Mouse (Mus musculus): Measurements from ENCODE around the gene Smim11. TPM values are rescaled to one million over a fixed set of nuclear protein-coding genes. Genes with fewer than 3 reads are reported as not detected.
A peak's percentile ranks its signal among the peaks of the same experiment; 100 is the strongest.

Smim11 gene
- polyA plus RNA-seq (2016; fragmentation: Nextera tagmentation; extraction: Ambion mirVana) = 126 and 133 TPM in 2 replicates

DNA sequence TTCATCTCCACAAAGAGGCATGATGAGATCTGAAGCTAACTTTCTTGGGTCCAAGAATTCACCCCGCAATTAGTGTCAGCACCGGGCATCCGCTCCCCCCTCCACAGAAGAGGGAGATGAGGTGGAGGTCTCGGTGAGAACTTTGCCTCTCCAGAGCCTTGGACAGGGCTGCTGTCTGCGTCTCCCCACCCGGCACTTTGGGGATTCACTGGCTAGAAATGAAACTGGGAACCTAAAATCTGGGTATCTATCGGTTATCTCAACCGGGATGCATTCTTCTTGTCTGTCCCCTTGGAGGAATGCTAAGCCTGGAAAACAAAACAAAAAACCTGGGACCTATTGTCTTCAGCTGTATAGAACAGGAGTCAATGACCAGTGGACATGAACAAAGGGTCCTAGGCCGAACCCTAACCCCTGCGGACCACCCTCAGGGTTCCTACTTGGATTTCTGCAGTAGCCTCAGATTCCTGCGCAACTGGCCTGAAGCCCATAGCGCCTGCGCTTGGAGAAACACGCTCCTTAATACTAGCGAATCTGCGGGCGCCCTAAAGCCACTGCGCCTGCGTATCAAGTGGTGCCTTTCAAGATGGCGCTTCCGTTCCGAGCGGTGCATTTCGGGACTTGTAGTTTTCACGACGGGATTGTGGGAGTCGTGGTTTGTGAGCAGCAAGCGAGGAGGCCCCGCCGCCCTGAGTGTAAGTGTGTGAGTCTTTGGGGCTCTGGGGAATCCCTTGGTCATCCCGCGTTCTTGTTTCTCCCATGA lies at the start of gene Smim11:
Gene Smim11 (plus strand): TSS at position 638 of the 763 bp plus-strand sequence.
- peak within 1 kb of the TSS; percentile 62 for H3K4me3 ChIP-seq
- H3K27ac ChIP-seq (replicated peaks) = peak within 1 kb of the TSS; percentile 89
- DNase-seq (ENCODE audit: low spot score) = peak; percentile 97
- 10% methylated on average over 32 of the region's 32 CpGs for WGBS
- H3K9me3 ChIP-seq (replicated peaks) = no peaks in the 10 kb centered on the region
- H3K36me3 ChIP-seq = peaks cover 6% of the 10 kb centered on the region
- H3K27me3 ChIP-seq (ENCODE audit: low read depth, poor library complexity, severe bottlenecking) = no peaks in the 10 kb centered on the region
- peaks cover 25% of the 10 kb centered on the region for H3K4me1 ChIP-seq

DNA sequence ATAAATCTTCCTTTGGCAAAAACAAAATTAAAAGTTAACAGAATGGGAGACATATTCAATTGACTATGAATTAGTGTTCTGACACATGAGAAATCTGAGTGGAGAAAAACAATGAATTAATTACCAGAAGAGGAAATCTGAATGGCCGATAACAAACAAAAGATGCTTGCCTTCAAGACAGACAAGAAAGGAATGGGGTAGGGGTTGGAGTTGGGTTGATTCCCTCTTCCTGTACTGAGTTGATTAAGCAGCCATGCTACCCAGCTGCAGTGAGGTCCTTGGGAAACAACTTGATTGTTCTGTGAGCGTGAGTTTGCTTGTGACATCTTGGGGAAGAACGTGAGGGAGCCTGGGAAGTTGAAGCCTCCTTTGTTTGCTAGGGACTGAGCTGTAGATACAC lies 46.8 kb upstream of the Smim11 start:
- H3K4me3 ChIP-seq = no peak overlapping the region
- no peaks in the 10 kb centered on the region for H3K9me3 ChIP-seq (replicated peaks)
- WGBS = 83% methylated on average over 3 of the region's 3 CpGs
- H3K27ac ChIP-seq (replicated peaks) = no peak overlapping the region
- H3K36me3 ChIP-seq = no peaks in the 10 kb centered on the region
- DNase-seq (ENCODE audit: low spot score) = no peak
- no peaks in the 10 kb centered on the region for H3K27me3 ChIP-seq (ENCODE audit: low read depth, poor library complexity, severe bottlenecking)
- no peaks in the 10 kb centered on the region for H3K4me1 ChIP-seq

DNA sequence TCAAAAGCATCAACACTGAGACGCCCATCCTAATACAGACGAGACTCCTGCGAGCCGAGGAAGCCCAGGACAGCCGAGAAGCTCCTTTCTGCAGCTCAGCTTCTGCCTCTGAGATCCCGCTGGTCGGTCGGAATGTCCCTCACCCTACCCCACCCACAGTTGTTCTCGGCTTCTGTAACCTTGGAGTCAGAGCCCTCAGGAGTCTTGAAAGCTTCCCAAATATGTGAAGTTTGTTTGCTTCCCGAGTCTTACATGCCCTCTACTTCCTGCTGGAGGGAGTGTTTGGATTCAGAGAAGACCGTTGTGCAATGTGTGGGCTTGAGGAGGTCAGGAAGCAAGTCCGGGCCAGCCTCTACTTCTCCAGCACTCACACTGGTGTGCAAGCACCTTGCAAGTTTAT lies 33.2 kb upstream of the Smim11 start:
- WGBS = 85% methylated on average over 12 of the region's 12 CpGs
- H3K27me3 ChIP-seq (ENCODE audit: low read depth, poor library complexity, severe bottlenecking) = no peaks in the 10 kb centered on the region
- H3K4me3 ChIP-seq = no peak overlapping the region
- no peaks in the 10 kb centered on the region for H3K4me1 ChIP-seq
- no peak for DNase-seq (ENCODE audit: low spot score)
- no peaks in the 10 kb centered on the region for H3K36me3 ChIP-seq
- no peak overlapping the region for H3K27ac ChIP-seq (replicated peaks)
- H3K9me3 ChIP-seq (replicated peaks) = no peaks in the 10 kb centered on the region

DNA sequence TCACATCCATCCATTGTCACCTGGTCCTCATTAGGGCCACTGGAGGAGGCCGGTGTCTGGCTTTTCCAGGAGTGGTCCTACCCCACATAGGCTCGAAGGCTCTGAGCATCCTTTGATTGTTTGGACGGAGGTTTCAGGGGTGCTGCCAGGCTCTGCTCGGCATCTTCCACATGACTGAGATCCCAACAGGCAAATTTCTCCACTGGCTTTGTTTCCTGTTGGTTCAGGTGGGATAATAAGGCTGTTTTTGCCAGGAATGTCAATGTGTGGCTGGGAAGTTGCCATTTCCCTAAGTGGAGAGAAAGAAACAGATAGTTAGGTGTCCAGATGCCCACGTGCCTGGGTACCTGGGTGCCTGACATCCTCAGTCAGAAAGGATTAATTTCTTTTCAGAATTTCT lies 26.6 kb upstream of the Smim11 start:
- no peaks in the 10 kb centered on the region for H3K27me3 ChIP-seq (ENCODE audit: low read depth, poor library complexity, severe bottlenecking)
- H3K4me1 ChIP-seq = no peaks in the 10 kb centered on the region
- no peaks in the 10 kb centered on the region for H3K36me3 ChIP-seq
- no peak overlapping the region for H3K4me3 ChIP-seq
- H3K27ac ChIP-seq (replicated peaks) = no peak overlapping the region
- 80% methylated on average over 5 of the region's 5 CpGs for WGBS
- no peaks in the 10 kb centered on the region for H3K9me3 ChIP-seq (replicated peaks)
- no peak for DNase-seq (ENCODE audit: low spot score)

DNA sequence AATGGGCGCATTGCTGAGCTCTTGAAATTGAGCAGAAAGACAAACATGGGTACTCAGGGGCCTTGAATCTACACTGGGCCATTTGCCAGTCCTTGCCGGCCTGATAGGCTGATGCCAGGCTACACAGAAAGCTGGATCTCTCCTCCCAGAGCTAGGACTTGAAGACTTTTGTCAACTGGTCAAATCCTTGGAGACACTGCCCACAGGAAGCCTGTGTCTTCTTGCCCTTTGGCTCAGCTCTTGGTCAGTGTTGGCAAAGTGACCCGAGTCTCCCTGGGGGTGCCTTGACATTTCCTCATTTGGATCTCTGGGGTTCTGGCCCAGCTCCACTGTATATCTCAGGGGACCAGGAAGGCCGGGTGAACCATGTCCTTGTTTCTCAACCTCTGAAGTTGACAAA lies 25.6 kb upstream of the Smim11 start:
- Histone ChIP-seq H3K27ac (replicated peaks) (no peak overlapping the region), H3K4me1 (no peaks in the 10 kb centered on the region), H3K27me3 (ENCODE audit: low read depth, poor library complexity, severe bottlenecking) (no peaks in the 10 kb centered on the region), H3K4me3 (no peak overlapping the region), H3K36me3 (no peaks in the 10 kb centered on the region), H3K9me3 (replicated peaks) (no peaks in the 10 kb centered on the region)
- 88% methylated on average over 4 of the region's 4 CpGs for WGBS
- DNase-seq (ENCODE audit: low spot score) = no peak

DNA sequence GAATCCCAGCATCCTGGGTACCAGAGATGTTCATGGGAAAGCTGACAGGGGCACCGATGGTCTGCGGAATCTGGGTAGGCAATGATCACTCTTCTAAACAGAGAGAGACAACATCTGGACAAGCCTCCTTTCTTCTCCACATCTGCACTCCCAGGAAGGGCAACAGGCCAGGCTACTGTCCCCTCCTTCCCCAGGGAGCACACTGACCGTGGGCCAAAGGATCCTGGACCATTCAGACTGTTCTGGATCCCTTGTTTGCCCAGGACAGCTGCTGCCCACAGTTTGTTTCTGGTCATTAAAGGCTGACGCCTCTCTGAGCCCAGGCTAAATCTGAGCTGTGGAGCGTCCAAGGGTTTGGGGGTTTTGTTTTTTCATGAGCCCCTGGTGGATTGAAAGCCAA lies 18.4 kb upstream of the Smim11 start:
- WGBS = 82% methylated on average over 5 of the region's 5 CpGs
- Histone ChIP-seq H3K4me3 (no peak overlapping the region), H3K27ac (replicated peaks) (no peak overlapping the region), H3K9me3 (replicated peaks) (no peaks in the 10 kb centered on the region), H3K27me3 (ENCODE audit: low read depth, poor library complexity, severe bottlenecking) (peaks cover 5% of the 10 kb centered on the region; the same call in 1 of the 2 replicates), H3K4me1 (0 out of 2 replicates have a peak, but pooled peaks cover 2% of the 10 kb centered on the region), H3K36me3 (no peaks in the 10 kb centered on the region)
- no peak for DNase-seq (ENCODE audit: low spot score)

DNA sequence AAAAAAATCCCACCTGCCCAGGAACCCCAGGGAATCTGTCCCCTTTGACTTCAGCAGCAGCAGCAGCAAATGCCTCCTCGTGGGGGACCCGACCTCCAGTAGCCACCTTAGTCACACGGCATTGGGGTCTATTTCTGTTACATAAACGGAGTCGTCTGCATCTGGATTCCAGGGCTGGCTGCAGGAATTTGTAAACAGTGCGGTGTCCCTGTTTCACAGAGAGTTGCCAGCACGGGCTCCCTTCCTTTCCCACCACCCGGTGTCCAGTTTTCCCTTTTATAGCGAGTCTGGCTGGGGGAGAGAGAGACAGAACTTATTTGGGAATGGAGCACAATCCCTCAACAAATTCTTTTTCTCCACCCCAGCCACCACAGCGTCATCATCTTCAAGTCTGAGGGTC lies 16.0 kb upstream of the Smim11 start:
- WGBS = 62% methylated on average over 10 of the region's 10 CpGs
- H3K27ac ChIP-seq (replicated peaks) = no peak overlapping the region
- H3K9me3 ChIP-seq (replicated peaks) = no peaks in the 10 kb centered on the region
- H3K27me3 ChIP-seq (ENCODE audit: low read depth, poor library complexity, severe bottlenecking) = peaks cover 5% of the 10 kb centered on the region; the same call in 1 of the 2 replicates
- 0 out of 2 replicates have a peak, but pooled peaks cover 2% of the 10 kb centered on the region for H3K4me1 ChIP-seq
- no peak for DNase-seq (ENCODE audit: low spot score)
- H3K4me3 ChIP-seq = no peak overlapping the region
- H3K36me3 ChIP-seq = no peaks in the 10 kb centered on the region

DNA sequence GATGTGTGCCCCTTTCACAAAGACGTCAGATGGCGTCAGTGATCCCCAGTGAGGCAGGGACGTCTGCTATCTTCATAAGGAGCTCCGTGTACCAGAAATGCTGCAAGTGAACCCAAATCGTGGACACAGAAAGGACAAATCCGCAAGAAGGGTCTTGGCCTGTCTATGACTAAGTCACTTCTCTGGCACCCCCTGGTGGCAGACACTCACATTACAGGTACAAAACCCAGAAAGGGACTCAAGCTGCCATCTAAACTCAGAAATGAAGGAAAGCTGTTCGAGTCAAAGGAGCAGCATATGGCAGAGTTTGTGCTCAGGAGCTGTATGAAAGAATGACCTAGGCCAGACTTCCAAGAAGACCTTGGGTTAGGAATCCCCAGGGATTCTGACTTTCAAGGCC lies 14.5 kb upstream of the Smim11 start:
- Histone ChIP-seq H3K4me3 (no peak overlapping the region), H3K27me3 (ENCODE audit: low read depth, poor library complexity, severe bottlenecking) (peaks cover 7% of the 10 kb centered on the region; the same call in 1 of the 2 replicates), H3K9me3 (replicated peaks) (no peaks in the 10 kb centered on the region), H3K4me1 (0 out of 2 replicates have a peak, but pooled peaks cover 2% of the 10 kb centered on the region), H3K36me3 (no peaks in the 10 kb centered on the region), H3K27ac (replicated peaks) (no peak overlapping the region)
- peak; percentile 87 for DNase-seq (ENCODE audit: low spot score)
- 20% methylated on average over 7 of the region's 7 CpGs for WGBS

DNA sequence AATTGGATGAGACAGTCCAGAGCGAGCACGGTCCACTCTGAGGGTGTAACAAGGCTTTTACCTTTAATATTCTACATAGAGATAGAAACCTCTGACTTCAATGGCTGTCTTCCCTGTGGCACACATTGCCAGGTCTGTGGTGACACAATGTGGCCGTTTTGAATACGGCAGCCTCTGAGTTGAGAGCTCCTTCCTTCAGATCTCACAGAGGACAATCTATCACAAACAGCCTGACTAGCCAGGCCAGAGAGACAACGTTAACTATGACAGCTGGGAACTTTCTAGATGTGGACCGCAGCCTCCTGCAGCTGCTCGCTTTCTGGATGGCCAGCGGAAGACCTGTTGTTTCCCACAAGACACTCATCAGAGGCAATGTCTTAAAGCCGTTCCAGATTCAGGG lies 12.3 kb upstream of the Smim11 start:
- Histone ChIP-seq H3K36me3 (no peaks in the 10 kb centered on the region), H3K4me1 (peaks cover 5% of the 10 kb centered on the region), H3K27me3 (ENCODE audit: low read depth, poor library complexity, severe bottlenecking) (peaks cover 7% of the 10 kb centered on the region; the same call in 1 of the 2 replicates), H3K27ac (replicated peaks) (no peak overlapping the region), H3K4me3 (no peak overlapping the region), H3K9me3 (replicated peaks) (no peaks in the 10 kb centered on the region)
- WGBS = 88% methylated on average over 9 of the region's 9 CpGs
- DNase-seq (ENCODE audit: low spot score) = no peak

DNA sequence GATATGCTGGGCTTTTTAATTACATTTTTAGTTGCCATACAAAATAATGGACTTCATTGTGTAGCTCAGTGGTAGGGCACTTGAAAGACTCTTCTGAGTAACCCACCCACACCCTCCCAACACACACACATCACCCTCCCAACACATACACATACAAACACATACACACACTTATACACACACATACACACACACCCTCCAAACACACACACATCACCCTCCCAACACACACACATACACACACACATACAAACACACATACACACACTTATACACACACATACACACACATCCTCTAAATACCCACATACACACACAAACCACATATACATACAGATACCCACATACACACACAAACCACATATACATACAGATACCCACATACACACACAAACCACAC lies 11.0 kb upstream of the Smim11 start:
- Histone ChIP-seq H3K9me3 (replicated peaks) (no peaks in the 10 kb centered on the region), H3K4me1 (peaks cover 18% of the 10 kb centered on the region), H3K27ac (replicated peaks) (no peak overlapping the region), H3K36me3 (no peaks in the 10 kb centered on the region), H3K27me3 (ENCODE audit: low read depth, poor library complexity, severe bottlenecking) (peaks cover 7% of the 10 kb centered on the region; the same call in 1 of the 2 replicates), H3K4me3 (no peak overlapping the region)
- DNase-seq (ENCODE audit: low spot score) = no peak

DNA sequence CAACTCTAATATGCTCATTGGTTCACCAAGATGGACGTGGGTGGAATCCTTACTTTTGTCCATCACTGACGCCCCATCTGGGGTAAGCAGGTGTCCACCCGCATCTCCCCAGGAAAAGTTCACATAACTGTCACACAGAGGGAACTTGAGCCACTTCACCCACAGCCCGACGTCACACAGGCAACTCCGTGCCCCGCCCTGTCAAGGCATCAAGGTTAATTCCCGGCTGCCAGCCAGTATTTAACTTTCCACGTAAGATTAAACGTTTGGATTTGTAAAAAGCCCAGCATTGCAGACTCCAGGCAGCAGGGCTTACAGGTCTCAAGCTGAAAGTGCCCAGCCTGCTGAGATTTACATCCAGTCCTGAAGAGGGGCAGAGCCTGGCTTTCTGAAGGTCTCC lies 9.0 kb upstream of the Smim11 start, which contains the start of gene Kcne2:
Gene Kcne2 (plus strand): TSS at position 289 of the 400 bp plus-strand sequence.
- peaks cover 22% of the 10 kb centered on the region for H3K4me1 ChIP-seq
- no peak for DNase-seq (ENCODE audit: low spot score)
- 77% methylated on average over 10 of the region's 10 CpGs for WGBS

DNA sequence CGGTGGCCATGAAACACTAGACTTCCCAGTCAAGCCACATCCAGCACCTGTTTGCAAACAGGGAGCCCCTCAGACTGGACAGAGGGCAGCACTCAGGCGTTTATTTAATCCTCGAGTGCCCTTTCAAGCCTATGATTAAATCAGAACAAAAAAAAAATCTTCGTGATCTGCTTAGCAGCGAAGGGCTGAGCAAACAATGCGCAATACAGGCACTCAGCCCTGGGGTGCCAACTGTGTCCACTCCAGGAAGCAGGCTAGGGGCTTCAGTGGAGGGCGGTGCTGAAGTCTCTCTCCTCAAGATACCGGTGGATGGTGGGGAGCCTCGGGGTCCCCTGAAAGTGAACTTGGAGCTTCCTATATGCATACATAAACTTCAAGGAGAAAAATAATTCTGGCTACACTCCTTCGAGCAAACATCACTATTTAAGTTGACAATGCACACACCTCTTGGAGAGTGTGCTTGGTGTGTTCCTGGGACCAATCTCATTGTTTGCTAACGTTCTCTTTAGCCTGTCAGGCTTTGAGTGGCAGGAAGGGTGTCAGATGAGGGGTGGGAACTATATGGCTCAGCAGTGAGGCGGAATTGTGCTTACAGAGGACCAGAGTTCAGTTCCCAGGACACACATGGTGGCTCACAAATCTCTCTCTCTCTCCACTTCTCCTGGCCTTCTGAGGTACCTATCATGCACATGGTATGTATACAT lies 6.7 kb upstream of the Smim11 start:
- Histone ChIP-seq H3K9me3 (replicated peaks) (no peaks in the 10 kb centered on the region), H3K27me3 (ENCODE audit: low read depth, poor library complexity, severe bottlenecking) (0 out of 2 replicates have a peak, but pooled peaks cover 3% of the 10 kb centered on the region), H3K36me3 (no peaks in the 10 kb centered on the region), H3K4me1 (peaks cover 19% of the 10 kb centered on the region), H3K27ac (replicated peaks) (peak overlapping the region; percentile 65), H3K4me3 (no peak overlapping the region)
- 57% methylated on average over 12 of the region's 12 CpGs for WGBS
- DNase-seq (ENCODE audit: low spot score) = no peak

More for the DNA sequence above, 9.0 kb upstream of the Smim11 start, which contains the start of gene Kcne2:
- Histone ChIP-seq H3K9me3 (replicated peaks) (no peaks in the 10 kb centered on the region), H3K36me3 (no peaks in the 10 kb centered on the region), H3K4me3 (no peak within 1 kb of the TSS), H3K27me3 (ENCODE audit: low read depth, poor library complexity, severe bottlenecking) (0 out of 2 replicates have a peak, but pooled peaks cover 3% of the 10 kb centered on the region), H3K27ac (replicated peaks) (no peak within 1 kb of the TSS)

DNA sequence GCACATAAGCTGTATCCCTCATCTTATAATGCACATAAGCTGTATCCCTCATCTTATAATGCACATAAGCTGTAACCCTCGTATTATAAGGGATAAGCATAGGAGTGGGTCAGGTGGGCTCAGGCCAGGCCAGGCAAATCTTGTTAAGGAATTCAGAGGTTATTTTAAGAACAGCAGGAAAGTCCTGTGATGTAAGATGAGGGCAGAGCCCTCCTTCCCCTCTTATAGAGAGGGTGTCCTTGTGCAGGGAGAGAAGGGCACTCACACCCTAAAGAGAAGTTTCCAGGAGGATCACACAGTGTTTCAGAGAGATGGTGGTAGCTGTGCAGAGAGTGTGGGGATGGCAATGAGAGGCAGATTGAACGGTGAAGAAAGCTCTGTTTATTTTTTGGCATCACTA lies 5.8 kb upstream of the Smim11 start:
- Histone ChIP-seq H3K36me3 (no peaks in the 10 kb centered on the region), H3K27me3 (ENCODE audit: low read depth, poor library complexity, severe bottlenecking) (0 out of 2 replicates have a peak, but pooled peaks cover 3% of the 10 kb centered on the region), H3K4me3 (no peak overlapping the region), H3K27ac (replicated peaks) (no peak overlapping the region), H3K9me3 (replicated peaks) (no peaks in the 10 kb centered on the region), H3K4me1 (peaks cover 21% of the 10 kb centered on the region)
- 76% methylated on average over 2 of the region's 2 CpGs for WGBS
- DNase-seq (ENCODE audit: low spot score) = no peak

All from midbrain, embryonic 10.5 days (tissue).